Mouse (Mus musculus): ENCODE results near the gene Gstp2. TPM values are rescaled to one million over a fixed set of nuclear protein-coding genes. Genes with fewer than 3 reads are reported as not detected.
"Not testable (repeated sequence)": the region's sequence is repeated elsewhere in the genome, so short reads cannot be mapped to it uniquely, and the experiment has no call there.

The Gstp2 gene
- polyA plus RNA-seq, 1 experiment from 2014 or later: 151 TPM

DNA sequence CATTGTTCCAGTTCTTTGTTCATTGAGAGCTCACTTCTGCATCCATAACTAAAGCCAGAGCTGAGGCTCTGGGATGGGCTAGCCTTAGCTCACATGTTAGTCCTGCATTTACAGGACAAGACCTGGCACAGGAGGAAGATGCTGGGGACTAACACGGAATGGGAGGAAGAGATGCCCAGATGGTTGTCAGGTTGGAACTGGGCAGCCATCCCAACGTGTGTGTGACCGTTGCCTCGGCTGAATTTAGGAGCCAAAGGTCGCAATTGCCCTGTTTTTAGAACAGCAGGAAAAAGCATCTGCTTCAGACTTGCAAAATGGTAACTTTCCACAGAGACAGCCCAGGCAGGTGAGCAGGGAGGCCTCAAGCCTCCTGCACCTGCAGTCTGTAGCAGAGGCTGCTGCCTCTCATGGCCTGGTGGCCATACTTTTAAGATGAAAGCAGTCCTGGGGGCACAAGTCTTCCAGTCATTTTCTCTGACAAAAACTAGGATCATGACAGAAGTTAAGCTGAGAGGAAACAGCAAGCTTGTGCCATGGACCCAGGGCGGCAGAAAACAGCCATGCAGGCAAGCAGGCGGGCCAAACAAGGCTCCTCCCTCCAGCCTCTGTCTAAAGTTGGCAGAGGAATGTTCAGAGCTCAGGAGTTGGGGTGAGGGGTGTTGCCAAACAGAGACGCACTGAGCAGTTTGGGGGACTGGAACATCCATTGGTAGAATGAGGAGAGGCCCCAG, 9.6 kb upstream of the Gstp2 start:
- peaks cover 10% of the 10 kb centered on the region; the same call in 1 of the 2 replicates for H3K4me1 ChIP-seq (replicated peaks; ENCODE audit: control insufficient read depth, insufficient read depth, low read length)
- H3K36me3 ChIP-seq (ENCODE audit: control insufficient read depth, insufficient read depth): no peaks in the 10 kb centered on the region
- no peak overlapping the region for H3K4me3 ChIP-seq (ENCODE audit: low read depth, low read length)
- 59% methylated on average over 8 of the region's 8 CpGs for WGBS
- H3K4me2 ChIP-seq (replicated peaks; ENCODE audit: low read depth): 0 out of 2 replicates have a peak overlapping the region, but pooled peaks have one; percentile 0
- no peak for TF ChIP-seq CTCF (IDR thresholded peaks at IDR 0.05; ENCODE audit: low read depth)
- ATAC-seq: no peak
- H3K9me3 ChIP-seq (ENCODE audit: control insufficient read depth): no peaks in the 10 kb centered on the region
- peak overlapping the region; percentile 69; the same call in 1 of the 2 replicates for H3K27ac ChIP-seq (ENCODE audit: low read depth, low read length)
- no peaks in the 10 kb centered on the region for H3K27me3 ChIP-seq (replicated peaks; ENCODE audit: control insufficient read depth, insufficient read depth, low read length)
- H3K9ac ChIP-seq (ENCODE audit: low read depth, low read length): no peak overlapping the region

DNA sequence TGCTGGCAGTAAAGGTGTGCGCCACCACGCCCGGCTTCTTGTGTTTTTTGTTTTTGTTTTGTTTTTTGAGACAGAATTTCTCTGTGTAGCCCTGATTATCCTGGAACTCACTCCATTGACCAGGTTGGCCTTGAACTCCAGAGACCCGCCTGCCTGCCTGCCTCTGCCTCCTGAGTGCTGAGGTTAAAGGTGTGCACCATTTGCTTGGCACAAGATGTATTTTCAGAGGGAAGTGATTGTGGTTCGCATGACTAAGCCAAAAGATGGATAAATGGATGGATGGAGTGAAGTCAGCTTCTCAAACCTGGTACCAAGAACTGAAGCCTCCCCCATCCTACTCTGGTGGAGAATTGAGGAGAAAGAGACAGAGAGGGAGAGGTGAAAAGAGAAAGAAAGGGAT, 8.8 kb upstream of the Gstp2 start:
- TF ChIP-seq CTCF (IDR thresholded peaks at IDR 0.05; ENCODE audit: low read depth): no peak
- WGBS: 88% methylated on average over 5 of the region's 5 CpGs

DNA sequence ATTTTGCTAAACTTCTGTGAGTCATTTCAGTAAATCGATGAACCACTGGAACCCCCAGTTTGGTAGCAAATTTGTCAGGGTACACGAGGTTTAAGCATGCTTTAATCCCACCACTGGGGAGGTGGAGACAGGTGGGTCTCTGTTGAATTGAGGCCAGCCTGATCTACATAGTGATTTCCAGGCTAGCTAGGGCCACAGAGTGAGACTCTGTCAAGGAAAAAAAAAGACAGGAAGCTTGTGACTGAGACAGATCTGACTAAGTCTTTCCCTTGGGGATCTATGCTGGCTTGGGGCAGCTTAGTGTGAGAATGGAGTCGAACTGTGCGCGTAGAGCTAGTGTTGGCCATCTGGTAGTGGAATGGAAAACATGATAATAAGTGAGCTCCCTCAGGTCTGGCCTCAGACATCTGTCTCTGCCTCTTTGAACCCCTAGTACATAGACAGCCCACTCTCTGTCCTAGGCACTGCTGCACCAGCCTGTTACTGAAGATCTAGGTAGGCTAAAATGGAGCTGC, 6.8 kb upstream of the Gstp2 start:
- Histone ChIP-seq H3K36me3 (ENCODE audit: control insufficient read depth, insufficient read depth) (no peaks in the 10 kb centered on the region), H3K9ac (ENCODE audit: low read depth, low read length) (no peak overlapping the region), H3K9me3 (ENCODE audit: control insufficient read depth) (no peaks in the 10 kb centered on the region), H3K4me3 (ENCODE audit: low read depth, low read length) (no peak overlapping the region), H3K27me3 (replicated peaks; ENCODE audit: control insufficient read depth, insufficient read depth, low read length) (no peaks in the 10 kb centered on the region), H3K4me2 (replicated peaks; ENCODE audit: low read depth) (no peak overlapping the region), H3K4me1 (replicated peaks; ENCODE audit: control insufficient read depth, insufficient read depth, low read length) (peaks cover 10% of the 10 kb centered on the region; the same call in 1 of the 2 replicates), H3K27ac (ENCODE audit: low read depth, low read length) (no peak overlapping the region)
- ATAC-seq: no peak
- TF ChIP-seq CTCF (IDR thresholded peaks at IDR 0.05; ENCODE audit: low read depth): no peak
- WGBS: 79% methylated on average over 5 of the region's 5 CpGs

More for the DNA sequence above, 8.8 kb upstream of the Gstp2 start:
- Histone ChIP-seq H3K9ac (ENCODE audit: low read depth, low read length) (no peak overlapping the region), H3K4me2 (replicated peaks; ENCODE audit: low read depth) (no peak overlapping the region), H3K27ac (ENCODE audit: low read depth, low read length) (no peak overlapping the region), H3K4me3 (ENCODE audit: low read depth, low read length) (no peak overlapping the region), H3K27me3 (replicated peaks; ENCODE audit: control insufficient read depth, insufficient read depth, low read length) (no peaks in the 10 kb centered on the region), H3K36me3 (ENCODE audit: control insufficient read depth, insufficient read depth) (no peaks in the 10 kb centered on the region), H3K9me3 (ENCODE audit: control insufficient read depth) (no peaks in the 10 kb centered on the region), H3K4me1 (replicated peaks; ENCODE audit: control insufficient read depth, insufficient read depth, low read length) (peaks cover 10% of the 10 kb centered on the region; the same call in 1 of the 2 replicates)
- ATAC-seq: no peak

DNA sequence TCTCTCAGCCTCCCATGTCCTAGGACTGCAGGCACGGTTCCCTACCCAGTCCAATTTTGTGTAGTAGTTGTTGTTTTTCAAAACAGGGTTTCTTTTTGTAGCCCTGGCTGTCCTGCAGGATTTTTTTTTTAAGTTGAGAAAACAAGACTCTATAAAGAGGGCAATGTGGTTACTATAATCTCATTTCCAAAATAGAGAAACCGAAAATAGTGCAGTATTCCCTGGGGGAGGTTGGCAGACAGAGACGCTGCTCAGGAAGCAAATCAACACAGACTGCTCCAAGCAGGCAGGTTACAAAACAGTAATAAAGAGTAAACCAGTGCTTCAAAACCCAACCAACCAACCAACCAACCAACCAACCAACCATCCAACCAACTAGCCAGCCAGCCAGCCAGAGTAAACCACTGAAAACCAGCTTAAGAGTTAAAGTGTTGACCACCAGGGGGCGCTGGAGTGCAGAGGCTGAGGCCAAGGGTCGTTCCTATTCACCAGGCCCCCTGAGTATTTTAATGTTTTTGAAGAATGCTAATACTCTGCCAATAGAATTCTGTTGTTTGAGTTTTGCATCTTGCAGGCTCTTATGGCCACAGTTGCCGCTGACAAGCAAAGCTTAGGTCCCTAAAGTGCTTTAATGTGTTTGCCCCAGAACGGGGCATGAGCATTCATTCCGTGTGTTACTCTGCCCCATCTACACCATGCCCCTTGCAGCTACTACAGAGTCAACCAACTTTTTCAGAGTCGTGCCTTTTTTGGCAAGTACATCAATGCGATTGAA, 6.1 kb upstream of the Gstp2 start:
- peak; percentile 92 for TF ChIP-seq CTCF (IDR thresholded peaks at IDR 0.05; ENCODE audit: low read depth)
- Histone ChIP-seq H3K4me2 (replicated peaks; ENCODE audit: low read depth) (no peak overlapping the region), H3K9me3 (ENCODE audit: control insufficient read depth) (no peaks in the 10 kb centered on the region), H3K27me3 (replicated peaks; ENCODE audit: control insufficient read depth, insufficient read depth, low read length) (no peaks in the 10 kb centered on the region), H3K4me1 (replicated peaks; ENCODE audit: control insufficient read depth, insufficient read depth, low read length) (peaks cover 10% of the 10 kb centered on the region; the same call in 1 of the 2 replicates), H3K9ac (ENCODE audit: low read depth, low read length) (no peak overlapping the region), H3K27ac (ENCODE audit: low read depth, low read length) (no peak overlapping the region), H3K36me3 (ENCODE audit: control insufficient read depth, insufficient read depth) (no peaks in the 10 kb centered on the region), H3K4me3 (ENCODE audit: low read depth, low read length) (no peak overlapping the region)
- WGBS: 55% methylated on average over 10 of the region's 10 CpGs
- ATAC-seq: no peak

DNA sequence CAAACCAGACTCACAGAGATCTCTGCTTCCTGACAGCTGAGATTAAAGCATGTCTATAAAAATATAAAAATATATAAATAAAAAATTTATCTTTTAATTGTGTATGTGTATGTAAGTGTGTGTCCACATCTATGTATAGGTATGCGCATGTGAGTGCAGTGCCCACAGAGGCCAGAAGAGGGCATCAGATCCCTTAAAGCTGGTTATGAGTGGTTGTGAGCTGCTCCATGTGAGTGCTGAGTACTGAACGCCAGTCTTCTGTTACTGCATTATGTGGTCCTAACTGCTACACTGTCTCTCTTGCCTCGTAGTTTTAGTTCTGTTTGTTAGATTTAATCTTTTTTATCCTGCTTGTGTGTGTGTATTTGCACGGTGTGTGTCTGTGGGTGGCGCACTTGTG, 5.2 kb upstream of the Gstp2 start:
- H3K27me3 ChIP-seq (replicated peaks; ENCODE audit: control insufficient read depth, insufficient read depth, low read length): no peaks in the 10 kb centered on the region
- no peak overlapping the region for H3K9ac ChIP-seq (ENCODE audit: low read depth, low read length)
- 96% methylated on average over 5 of the region's 5 CpGs for WGBS
- peaks cover 9% of the 10 kb centered on the region; the same call in 1 of the 2 replicates for H3K4me1 ChIP-seq (replicated peaks; ENCODE audit: control insufficient read depth, insufficient read depth, low read length)
- H3K9me3 ChIP-seq (ENCODE audit: control insufficient read depth): no peaks in the 10 kb centered on the region
- ATAC-seq: no peak
- H3K27ac ChIP-seq (ENCODE audit: low read depth, low read length): no peak overlapping the region
- no peaks in the 10 kb centered on the region for H3K36me3 ChIP-seq (ENCODE audit: control insufficient read depth, insufficient read depth)
- no peak overlapping the region for H3K4me2 ChIP-seq (replicated peaks; ENCODE audit: low read depth)
- TF ChIP-seq CTCF (IDR thresholded peaks at IDR 0.05; ENCODE audit: low read depth): peak; percentile 39; the same call in 1 of the 2 replicates
- H3K4me3 ChIP-seq (ENCODE audit: low read depth, low read length): no peak overlapping the region

DNA sequence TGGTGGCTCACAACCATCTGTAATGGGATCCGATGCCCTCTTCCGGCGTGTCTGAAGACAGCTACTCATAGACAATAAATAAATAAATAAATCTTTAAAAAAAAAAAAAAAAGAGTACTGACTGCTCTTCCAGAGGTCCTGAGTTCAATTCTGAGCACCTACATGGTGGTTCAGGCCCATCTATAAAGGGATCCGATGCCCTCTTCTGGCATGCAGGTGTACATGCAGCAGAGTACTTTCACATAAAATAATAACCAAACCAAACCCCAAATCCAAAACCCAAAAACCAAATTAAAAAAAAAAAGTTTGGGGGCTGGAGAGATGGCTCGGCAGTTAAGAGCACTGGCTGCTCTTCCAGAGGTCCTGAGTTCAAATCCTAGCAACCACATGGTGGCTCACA, 3.2 kb upstream of the Gstp2 start:
- H3K36me3 ChIP-seq (ENCODE audit: control insufficient read depth, insufficient read depth); H3K4me1 ChIP-seq (replicated peaks; ENCODE audit: control insufficient read depth, insufficient read depth, low read length); H3K27ac ChIP-seq (ENCODE audit: low read depth, low read length); ATAC-seq; H3K27me3 ChIP-seq (replicated peaks; ENCODE audit: control insufficient read depth, insufficient read depth, low read length); H3K9me3 ChIP-seq (ENCODE audit: control insufficient read depth); H3K4me2 ChIP-seq (replicated peaks; ENCODE audit: low read depth); H3K4me3 ChIP-seq (ENCODE audit: low read depth, low read length); H3K9ac ChIP-seq (ENCODE audit: low read depth, low read length): not testable (repeated sequence)
- TF ChIP-seq CTCF (IDR thresholded peaks at IDR 0.05; ENCODE audit: low read depth): peak; percentile 48
- WGBS: 88% methylated on average over 5 of the region's 5 CpGs
